In genomic region chr11:88589641-88590040, GRCm38 (mm10) we compare ENCODE assay signal across 13 mouse cellular contexts.
DNase-seq lines count a peak whose midpoint lies in the region; ATAC-seq lines count a peak whose summit lies in the region.
"Had no signal": no experiment of that assay in that cellular context is flagged by ENCODE, and none has a peak within 500 bp of the region (broad histone marks: within the 10 kb centered on the region; RNA-seq: fewer than 3 reads in every experiment).

No protein-coding gene starts in this region.

- no peaks in the 10 kb centered on the region for H3K9me3 ChIP-seq in kidney, embryonic 16.5 days (ENCODE audit: low read length)
- H3K9me3 ChIP-seq in hindbrain, embryonic 13.5 days, result no peaks in the 10 kb centered on the region
- no peaks in the 10 kb centered on the region for H3K9me3 ChIP-seq in neural tube, embryonic 13.5 days
- H3K9me3 ChIP-seq in liver, embryonic 11.5 days (ENCODE audit: control insufficient read depth, low read length), result no peaks in the 10 kb centered on the region
- H3K9me3 ChIP-seq: embryonic facial prominence, embryonic 12.5 days; limb, embryonic 13.5 days had no signal

- H3K27me3 ChIP-seq in kidney, embryonic 16.5 days (ENCODE audit: insufficient read depth, low read length), result no peaks in the 10 kb centered on the region
- H3K27me3 ChIP-seq in hindbrain, embryonic 13.5 days, result no peaks in the 10 kb centered on the region
- H3K27me3 ChIP-seq in neural tube, embryonic 13.5 days, result no peaks in the 10 kb centered on the region
- no peaks in the 10 kb centered on the region for H3K27me3 ChIP-seq in liver, embryonic 11.5 days (replicated peaks; ENCODE audit: control insufficient read depth, insufficient read depth, low read length)
- H3K27me3 ChIP-seq: embryonic facial prominence, embryonic 12.5 days had no signal

- H3K4me2 ChIP-seq in kidney, embryonic 16.5 days (replicated peaks; ENCODE audit: low read depth, low read length), result no peak overlapping the region
- H3K4me2 ChIP-seq in hindbrain, embryonic 13.5 days, result no peak overlapping the region
- no peak overlapping the region for H3K4me2 ChIP-seq in neural tube, embryonic 13.5 days
- no peak overlapping the region for H3K4me2 ChIP-seq in liver, embryonic 11.5 days
- H3K4me2 ChIP-seq: embryonic facial prominence, embryonic 12.5 days; limb, embryonic 13.5 days had no signal

- ATAC-seq in kidney, embryonic 16.5 days (ENCODE audit: low FRiP score, low TSS enrichment), result no peak
- ATAC-seq in hindbrain, embryonic 13.5 days (ENCODE audit: low FRiP score), result no peak
- no peak for ATAC-seq in neural tube, embryonic 13.5 days (ENCODE audit: low read depth)
- no peak for ATAC-seq in liver, embryonic 11.5 days (replicated peaks; ENCODE audit: low FRiP score)
- ATAC-seq: CD4-positive, CD25-positive, alpha-beta regulatory T cell, adult 4 months had no signal

- H3K36me3 ChIP-seq in kidney, embryonic 16.5 days (ENCODE audit: insufficient read depth, low read length), result peaks cover 8% of the 10 kb centered on the region
- peaks cover 6% of the 10 kb centered on the region; the same call in 1 of the 2 replicates for H3K36me3 ChIP-seq in hindbrain, embryonic 13.5 days
- H3K36me3 ChIP-seq in neural tube, embryonic 13.5 days, result no peaks in the 10 kb centered on the region
- peaks cover 6% of the 10 kb centered on the region; the same call in 1 of the 2 replicates for H3K36me3 ChIP-seq in liver, embryonic 11.5 days (ENCODE audit: control insufficient read depth, insufficient read depth, low read length)

- H3K4me1 ChIP-seq in kidney, embryonic 16.5 days (ENCODE audit: insufficient read depth, low read length), result peaks cover 88% of the 10 kb centered on the region
- peaks cover 92% of the 10 kb centered on the region for H3K4me1 ChIP-seq in hindbrain, embryonic 13.5 days (replicated peaks)
- peaks cover 92% of the 10 kb centered on the region for H3K4me1 ChIP-seq in neural tube, embryonic 13.5 days (replicated peaks)
- H3K4me1 ChIP-seq in liver, embryonic 11.5 days (replicated peaks; ENCODE audit: control insufficient read depth, insufficient read depth, low read length), result peaks cover 15% of the 10 kb centered on the region

- H3K4me3 ChIP-seq in kidney, embryonic 16.5 days (ENCODE audit: low read length), result no peak overlapping the region
- no peak overlapping the region for H3K4me3 ChIP-seq in hindbrain, embryonic 13.5 days
- no peak overlapping the region for H3K4me3 ChIP-seq in neural tube, embryonic 13.5 days
- H3K4me3 ChIP-seq in liver, embryonic 11.5 days (ENCODE audit: low read depth, low read length), result no peak overlapping the region
- H3K4me3 ChIP-seq: embryonic facial prominence, embryonic 12.5 days; gastrocnemius, adult 2 months; limb, embryonic 13.5 days had no signal

- 84% methylated on average over 6 of the region's 6 CpGs for WGBS in kidney, embryonic 16.5 days
- 59% methylated on average over 6 of the region's 6 CpGs for WGBS in hindbrain, embryonic 13.5 days
- WGBS in neural tube, embryonic 13.5 days, result 55% methylated on average over 6 of the region's 6 CpGs
- 92% methylated on average over 6 of the region's 6 CpGs for WGBS in liver, embryonic 11.5 days

- H3K9ac ChIP-seq in kidney, embryonic 16.5 days (replicated peaks; ENCODE audit: low read length), result no peak overlapping the region
- H3K9ac ChIP-seq in hindbrain, embryonic 13.5 days, result no peak overlapping the region
- no peak overlapping the region for H3K9ac ChIP-seq in neural tube, embryonic 13.5 days
- no peak overlapping the region for H3K9ac ChIP-seq in liver, embryonic 11.5 days (ENCODE audit: low read depth, low read length)
- H3K9ac ChIP-seq: embryonic facial prominence, embryonic 12.5 days; limb, embryonic 13.5 days had no signal

- peak overlapping the region; percentile 91 for H3K27ac ChIP-seq in kidney, embryonic 16.5 days (ENCODE audit: low read length)
- H3K27ac ChIP-seq in hindbrain, embryonic 13.5 days, result peak overlapping the region; percentile 92
- H3K27ac ChIP-seq in neural tube, embryonic 13.5 days (replicated peaks), result peak overlapping the region; percentile 89
- no peak overlapping the region for H3K27ac ChIP-seq in liver, embryonic 11.5 days (ENCODE audit: low read depth, low read length)
- H3K27ac ChIP-seq: gastrocnemius, adult 2 months had no signal

- no peak for DNase-seq in kidney, postnatal 4 days
- peak; percentile 56 to 75 for DNase-seq in cerebellum, postnatal 25 days
- no peak for DNase-seq in liver, embryonic 11.5 days (ENCODE audit: low spot score)
- no peak for DNase-seq in gastrocnemius, postnatal 10 days
- DNase-seq in lung, postnatal 4 days, result no peak
- DNase-seq: gastrocnemius, adult 2 months; lung, postnatal 36 days had no signal

Comparison
In these comparisons a context has a peak if more than half of its experiments do, and no peak if none do; other contexts are left out.
1. DNase-seq: peak in cerebellum, postnatal 25 days (2 of 2); none in kidney, postnatal 4 days (0 of 2), liver, embryonic 11.5 days (single experiment), gastrocnemius, postnatal 10 days (single experiment) and lung, postnatal 4 days (0 of 2).